Mouse (Mus musculus) Patski (cell line): ENCODE data around the gene Cant1. TPM values are rescaled to one million over a fixed set of nuclear protein-coding genes. Genes with fewer than 3 reads are reported as not detected.

Experiments used
- ATAC-seq: fragments of 100-300 bp; one replicate; pipeline ENCODE4 v1.8.0; 2021
- CTCF ChIA-PET: fragments of 350-600 bp; sonication (Branson Sonifier 250); formaldehyde crosslinking; loops from one replicate; lab custom pipeline; 2022; ENCODE audit warnings: inconsistent platforms; lab: Charles Lee
- POLR2A ChIA-PET: fragments of 350-600 bp; sonication (Branson Sonifier 250); formaldehyde crosslinking; loops from one replicate; lab custom pipeline; 2022; ENCODE audit warnings: antibody characterized with exemption, inconsistent platforms; lab: Charles Lee
- DNase-seq: peaks from one replicate; pipeline ENCODE4 v3.0.0-alpha.2; 2011; ENCODE audit warnings: low read depth, low spot score
- H3K27me3 ChIP-seq: fragments of 371-371 bp; one replicate; pipeline ENCODE4 v1.5.1; 2021
- CTCF ChIP-seq: fragments of 100-300 bp; IDR thresholded peaks from one replicate; pipeline ENCODE4 v1.5.1; 2021
- in situ Hi-C: fragments of 300-500 bp; cut with MboI; formaldehyde crosslinking; loops from 3 replicates; pipeline ENCODE4 v1.11.1; 2018; ENCODE audit warnings: low pct_unique_long_range_greater_than_20kb, mixed read lengths
- polyA plus RNA-seq: library from polyadenylated mRNA; unstranded; gene quantifications from one replicate; pipeline ENCODE4 v1.2.3, GENCODE M21; 2021

The Cant1 gene
- polyA plus RNA-seq, 1 experiment from 2014 or later = 49.4 TPM

- in situ Hi-C loops = loop anchor here (5.0 kb wide), 1 partner anchor 294 kb away; no protein-coding TSS in a partner anchor
- no peaks in the 10 kb centered on the region for H3K27me3 ChIP-seq
- no peak for ATAC-seq
- no peak for TF ChIP-seq CTCF
- CTCF ChIA-PET = interaction anchor here (0.6 to 1.9 kb wide), 3 partner anchors 12 to 291 kb away, joined by 3 to 8 read pairs (median 7); no protein-coding TSS in a partner anchor
- POLR2A ChIA-PET = no interaction called here
- no peak for DNase-seq
Measured at GRCm38 (mm10) chr11:118448385-118448784, 29.5 kb upstream of the Cant1 start.

GRCm38 (mm10) chr11:118447346-118447745 lies 28.5 kb upstream of the Cant1 start:
- ChIA-PET POLR2A (no interaction called here), CTCF (no interaction called here)
- no peaks in the 10 kb centered on the region for H3K27me3 ChIP-seq
- DNase-seq (no peak), ATAC-seq (no peak)
- in situ Hi-C loops = loop anchor here (5.0 kb wide), 1 partner anchor 295 kb away; no protein-coding TSS in a partner anchor
- no peak for TF ChIP-seq CTCF

DNA sequence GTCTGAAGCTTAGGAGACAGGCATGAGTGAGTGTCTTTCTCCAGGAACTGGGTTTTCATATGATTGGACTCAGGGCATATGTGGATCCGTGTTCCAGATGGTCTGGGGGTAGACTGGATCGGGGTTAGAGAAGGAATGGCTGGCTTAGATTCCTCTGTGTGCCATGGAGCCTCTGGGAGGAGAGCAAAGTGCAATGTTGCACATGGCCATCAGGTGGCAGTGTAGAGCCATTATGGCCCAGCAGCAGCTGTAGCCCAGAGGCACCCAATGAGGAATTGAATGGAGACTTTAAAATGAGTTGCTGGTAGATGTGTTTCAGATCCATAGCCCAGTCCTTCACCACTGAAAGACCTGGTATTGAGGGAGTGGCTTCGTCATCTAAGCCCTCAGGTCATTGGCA lies 27.0 kb upstream of the Cant1 start:
- in situ Hi-C loops = loop anchor here (5.0 kb wide), 1 partner anchor 296 kb away; no protein-coding TSS in a partner anchor
- POLR2A ChIA-PET = interaction anchor here (1.1 kb wide), 1 partner anchor 28 kb away, joined by 3 read pairs; no protein-coding TSS in a partner anchor
- TF ChIP-seq CTCF = peak; percentile 93

GRCm38 (mm10) chr11:118443201-118443970 lies 24.5 kb upstream of the Cant1 start:
- no peak for TF ChIP-seq CTCF
- ATAC-seq = no peak

More for the DNA sequence above, 27.0 kb upstream of the Cant1 start:
- ATAC-seq (no peak), DNase-seq (no peak)
- H3K27me3 ChIP-seq = no peaks in the 10 kb centered on the region
- CTCF ChIA-PET = interaction anchor here (1.1 to 5.2 kb wide), 6 partner anchors 15 to 293 kb away, joined by 3 to 113 read pairs (median 4); partner anchors contain the start of gene Cant1

DNA sequence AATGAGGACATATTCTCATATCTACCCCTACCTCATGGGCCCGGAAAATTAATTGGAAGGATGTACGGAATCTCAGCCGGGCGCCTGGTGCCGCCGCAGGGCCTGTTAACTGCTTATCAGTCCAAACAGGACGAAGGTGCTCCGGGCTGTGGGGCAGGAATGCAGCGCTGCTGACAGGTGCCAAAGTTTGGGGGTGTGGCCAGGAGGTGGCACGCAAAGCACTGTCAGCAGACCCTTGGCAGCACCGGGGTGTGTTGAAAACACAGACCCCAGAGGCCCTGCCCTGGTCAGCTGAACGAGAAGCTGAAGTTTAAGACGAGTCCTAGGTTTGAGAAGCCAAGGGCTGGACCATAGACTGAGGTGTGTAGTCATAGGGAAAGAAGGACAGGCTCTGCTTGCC lies 23.8 kb upstream of the Cant1 start:
- ATAC-seq (no peak), DNase-seq (no peak)
- TF ChIP-seq CTCF = no peak
- in situ Hi-C loops = no loop called here
- no peaks in the 10 kb centered on the region for H3K27me3 ChIP-seq
- ChIA-PET CTCF (interaction anchor here (1.2 to 5.2 kb wide), 7 partner anchors 11 to 100 kb away, joined by 3 to 113 read pairs (median 11); partner anchors contain the start of genes C1qtnf1, Cant1 and Cep295nl), POLR2A (interaction anchor here (1.0 to 1.9 kb wide), 3 partner anchors 14 to 23 kb away, joined by 3 to 14 read pairs (median 3); no protein-coding TSS in a partner anchor)

More at GRCm38 (mm10) chr11:118443201-118443970, 24.5 kb upstream of the Cant1 start:
- in situ Hi-C loops = no loop called here
- POLR2A ChIA-PET = interaction anchor here (0.8 to 1.9 kb wide), 4 partner anchors 14 to 24 kb away, joined by 3 to 14 read pairs (median 4); no protein-coding TSS in a partner anchor
- DNase-seq = no peak
- H3K27me3 ChIP-seq = no peaks in the 10 kb centered on the region
- CTCF ChIA-PET = interaction anchor here (1.2 to 5.2 kb wide), 11 partner anchors 9 to 296 kb away, joined by 3 to 113 read pairs (median 5); partner anchors contain the start of genes C1qtnf1, Cant1 and Cep295nl

DNA sequence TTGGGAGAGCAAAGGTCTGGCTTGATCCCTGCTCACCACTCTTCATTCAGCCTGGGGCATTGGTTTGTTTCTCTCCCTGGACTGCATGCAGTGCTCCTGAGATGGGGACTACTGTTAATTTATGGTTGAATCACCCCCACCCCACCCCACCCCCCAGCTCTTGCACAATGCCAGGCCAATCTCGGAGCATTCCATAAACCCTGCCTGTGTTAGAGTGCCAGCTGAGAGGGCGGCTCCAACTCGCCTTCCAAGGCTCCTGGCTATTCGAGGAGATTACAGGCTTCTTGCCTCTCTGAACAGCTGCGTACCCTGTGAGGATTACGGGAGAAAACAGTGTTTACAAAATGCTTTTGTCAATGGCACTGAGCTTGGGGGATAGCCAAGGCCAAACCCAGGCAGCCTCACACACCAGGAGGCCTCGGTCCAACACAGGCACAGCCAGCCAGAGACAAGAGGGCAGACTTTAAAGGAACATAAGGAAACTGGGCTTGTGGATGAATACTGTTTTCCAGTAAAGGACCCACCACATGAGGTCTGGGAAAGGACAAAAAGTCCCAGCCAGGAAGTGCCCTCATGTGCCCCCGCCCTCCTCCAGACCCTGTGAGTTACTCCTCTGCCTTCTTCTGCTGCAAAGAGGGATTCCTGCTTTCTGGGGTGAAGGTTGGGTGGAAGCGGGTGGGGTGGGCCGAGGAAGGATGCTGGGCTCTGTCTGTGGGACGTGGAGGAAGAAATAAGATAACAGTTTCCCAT lies 20.0 kb upstream of the Cant1 start:
- ChIA-PET CTCF (interaction anchor here (1.3 to 3.3 kb wide), 2 partner anchors 8 to 16 kb away, joined by 4 to 34 read pairs; no protein-coding TSS in a partner anchor), POLR2A (no interaction called here)

GRCm38 (mm10) chr11:118436471-118436935 lies 17.6 kb upstream of the Cant1 start:
- ATAC-seq (peak; percentile 48), DNase-seq (peak; percentile 75)
- H3K27me3 ChIP-seq = no peaks in the 10 kb centered on the region
- ChIA-PET CTCF (interaction anchor here (3.9 kb wide), 1 partner anchor 12 kb away, joined by 36 read pairs; no protein-coding TSS in a partner anchor), POLR2A (no interaction called here)
- TF ChIP-seq CTCF = no peak
- in situ Hi-C loops = no loop called here

More for the DNA sequence above, 20.0 kb upstream of the Cant1 start:
- DNase-seq = peak; percentile 58
- H3K27me3 ChIP-seq = no peaks in the 10 kb centered on the region
- no peak for ATAC-seq
- no peak for TF ChIP-seq CTCF
- in situ Hi-C loops = no loop called here

DNA sequence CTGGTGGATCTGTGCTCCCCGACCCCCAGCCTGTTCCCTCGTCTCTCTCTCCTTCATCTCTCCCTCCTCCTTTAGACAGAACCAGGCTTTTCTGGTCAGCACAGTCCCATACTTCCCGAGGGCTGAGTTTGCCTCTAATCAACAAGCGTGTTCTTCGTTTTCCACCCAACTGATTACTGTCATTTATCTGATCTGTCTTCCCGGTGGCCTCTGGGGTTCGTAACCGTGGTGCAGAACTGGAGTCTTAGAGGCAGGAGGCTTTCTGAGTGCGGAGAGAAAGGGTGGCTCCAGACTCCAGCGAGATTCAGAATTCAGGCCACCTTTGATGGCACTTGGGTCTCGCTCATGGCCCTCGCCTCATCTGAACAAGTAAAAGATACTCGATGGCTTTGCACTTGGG lies 15.2 kb upstream of the Cant1 start:
- TF ChIP-seq CTCF = no peak
- DNase-seq = no peak
- no peak for ATAC-seq
- H3K27me3 ChIP-seq = no peaks in the 10 kb centered on the region
- CTCF ChIA-PET = interaction anchor here (1.4 to 3.9 kb wide), 2 partner anchors 10 kb away, joined by 4 to 36 read pairs; no protein-coding TSS in a partner anchor
- POLR2A ChIA-PET = no interaction called here
- in situ Hi-C loops = no loop called here

- ChIA-PET POLR2A (no interaction called here), CTCF (no interaction called here)
- ATAC-seq (no peak), DNase-seq (no peak)
- in situ Hi-C loops = no loop called here
- no peak for TF ChIP-seq CTCF
- no peaks in the 10 kb centered on the region for H3K27me3 ChIP-seq
Measured at GRCm38 (mm10) chr11:118433398-118433868, 14.5 kb upstream of the Cant1 start.
